Mouse (Mus musculus) neutrophil, adult 83 days (primary cell): Measurements from ENCODE around the gene Gm5615. TPM values are rescaled to one million over a fixed set of nuclear protein-coding genes. Genes with fewer than 3 reads are reported as not detected.

Experiments
- total RNA-seq, 2 experiments: library from RNA; stranded (reverse); gene quantifications; one replicate each; pipeline ENCODE4 v1.2.4; 2023

Gene Gm5615
- not detected for total RNA-seq

GRCm38 (mm10) chr9:36541863-36542262, at the start of gene Gm5615:
Gene Gm5615, minus strand, starts transcription at chr9:36541963.

GRCm38 (mm10) chr9:36582535-36582934, 40.8 kb upstream of the Gm5615 start, which contains the start of gene Gm17689:
Gene Gm17689, minus strand, starts transcription at chr9:36582635.

Other genes with a start within 250 kb of the Gm5615 start
- gene Gm7257, start 110.1 kb downstream of the Gm5615 start, total RNA-seq: not detected
- gene Gm9513, start 66.3 kb downstream of the Gm5615 start, total RNA-seq: not detected
- not detected for gene Gm17689, start 40.7 kb upstream of the Gm5615 start, total RNA-seq
- gene A630095E13Rik, start 101.4 kb upstream of the Gm5615 start, total RNA-seq: not detected
- gene Acrv1, start 151.3 kb upstream of the Gm5615 start, total RNA-seq: not detected
- gene Chek1, start 185.1 kb upstream of the Gm5615 start, total RNA-seq: 10 to 100 TPM; 13.1 to 20.0 TPM
- gene Stt3a, start 225.7 kb upstream of the Gm5615 start, total RNA-seq: 100 to 1,000 TPM; 122 to 141 TPM